Mouse (Mus musculus) right cerebral cortex, postnatal 10 days (tissue): ENCODE results near the gene Dnajb3.
"Not testable (repeated sequence)": the region's sequence is repeated elsewhere in the genome, so short reads cannot be mapped to it uniquely, and the experiment has no call there.

ENCODE experiments used
- DNase-seq, 2 experiments: peaks; one replicate each; pipeline ENCODE4 v3.0.0; 2021; ENCODE audit warnings: low spot score in 2 of 2

The Dnajb3 gene

GRCm38 (mm10) chr1:88231803-88232499 is 26.4 kb upstream of the Dnajb3 start:
- DNase-seq = no peak

- DNase-seq = no peak
Measured at GRCm38 (mm10) chr1:88230981-88231802, 25.6 kb upstream of the Dnajb3 start.

GRCm38 (mm10) chr1:88230421-88230820 is 24.8 kb upstream of the Dnajb3 start:
- DNase-seq = no peak

GRCm38 (mm10) chr1:88229986-88230385 is 24.4 kb upstream of the Dnajb3 start:
- no peak for DNase-seq

- no peak for DNase-seq
Measured at GRCm38 (mm10) chr1:88229566-88229965, 24.0 kb upstream of the Dnajb3 start.

- no peak for DNase-seq
Measured at GRCm38 (mm10) chr1:88228121-88228520, 22.5 kb upstream of the Dnajb3 start.

- no peak for DNase-seq
Measured at GRCm38 (mm10) chr1:88227482-88227881, 21.9 kb upstream of the Dnajb3 start.

GRCm38 (mm10) chr1:88226670-88227379 is 21.2 kb upstream of the Dnajb3 start, which contains the start of gene Mroh2a:
Gene Mroh2a (plus strand): TSS chr1:88226986.
- no peak for DNase-seq

- no peak for DNase-seq
Measured at GRCm38 (mm10) chr1:88225741-88226140, 20.2 kb upstream of the Dnajb3 start.

GRCm38 (mm10) chr1:88225301-88225700 is 19.7 kb upstream of the Dnajb3 start:
- not testable (repeated sequence) for DNase-seq

- DNase-seq = no peak
Measured at GRCm38 (mm10) chr1:88224029-88224776, 18.6 kb upstream of the Dnajb3 start.

GRCm38 (mm10) chr1:88223591-88223990 is 18.0 kb upstream of the Dnajb3 start:
- no peak for DNase-seq

- DNase-seq = not testable (repeated sequence)
Measured at GRCm38 (mm10) chr1:88223011-88223515, 17.5 kb upstream of the Dnajb3 start.

- no peak for DNase-seq
Measured at GRCm38 (mm10) chr1:88222216-88222615, 16.6 kb upstream of the Dnajb3 start.

GRCm38 (mm10) chr1:88220336-88220735 is 14.8 kb upstream of the Dnajb3 start:
- DNase-seq = no peak

- no peak for DNase-seq
Measured at GRCm38 (mm10) chr1:88219054-88219453, 13.5 kb upstream of the Dnajb3 start.

GRCm38 (mm10) chr1:88218591-88218990 is 13.0 kb upstream of the Dnajb3 start:
- DNase-seq = no peak

GRCm38 (mm10) chr1:88218051-88218450 is 12.5 kb upstream of the Dnajb3 start:
- DNase-seq = no peak

- no peak for DNase-seq
Measured at GRCm38 (mm10) chr1:88217576-88217975, 12.0 kb upstream of the Dnajb3 start.

GRCm38 (mm10) chr1:88217144-88217543 is 11.6 kb upstream of the Dnajb3 start:
- DNase-seq = no peak

- DNase-seq = no peak
Measured at GRCm38 (mm10) chr1:88216551-88216950, 11.0 kb upstream of the Dnajb3 start.
